Mouse (Mus musculus): ENCODE measurements around the gene Amfr. TPM values are rescaled to one million over a fixed set of nuclear protein-coding genes. Genes with fewer than 3 reads are reported as not detected.

Amfr gene
- total RNA-seq, 2 experiments from 2014 or later: 125 to 132 TPM

DNA sequence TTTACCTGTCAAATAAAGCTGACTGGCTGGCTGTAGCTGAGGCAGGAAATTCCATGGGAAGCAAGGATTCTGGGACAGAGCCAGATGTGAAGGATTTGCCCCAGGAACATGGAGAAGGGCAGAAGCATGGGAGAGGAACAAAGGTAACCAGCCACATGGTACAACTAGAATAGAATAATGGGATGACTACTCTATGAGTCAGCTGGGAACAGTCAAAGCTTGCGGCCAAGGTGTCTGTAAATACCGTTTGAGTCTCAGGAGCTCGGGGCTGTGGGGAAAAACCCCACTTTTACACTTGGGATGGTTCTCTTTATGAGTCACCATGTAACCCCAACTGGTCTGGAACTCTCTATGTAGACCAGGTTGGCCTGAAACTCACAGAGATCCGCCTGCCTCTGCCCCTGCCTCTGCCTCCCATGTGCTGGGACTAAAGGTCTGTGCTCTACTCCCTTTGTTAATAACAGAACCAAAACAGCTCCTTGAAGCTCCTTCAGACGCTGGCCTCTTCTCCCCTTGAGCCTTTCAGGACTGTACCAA is 30.9 kb downstream of the Amfr start:
- no peak for DNase-seq

DNA sequence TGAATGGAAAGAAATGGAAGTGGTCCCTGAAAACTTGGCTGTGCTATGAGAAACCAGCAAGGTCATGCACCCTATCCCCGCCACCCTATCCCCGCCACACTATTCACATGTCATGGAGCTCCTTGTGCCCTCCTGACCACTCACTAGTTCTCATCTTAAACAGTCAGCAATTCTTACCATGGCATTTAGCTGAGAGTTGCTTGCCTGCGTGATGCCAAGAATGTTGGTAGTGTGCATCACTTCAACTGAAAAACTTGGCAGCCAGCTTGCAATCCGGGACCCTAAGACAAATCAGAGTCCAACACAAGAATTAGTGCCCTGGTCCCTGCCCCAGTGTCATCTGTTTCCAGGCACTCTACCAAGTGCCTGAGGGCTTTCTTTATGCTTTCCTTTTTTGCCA is 32.5 kb downstream of the Amfr start:
- no peak for DNase-seq

- no peak for DNase-seq
These were observed 36.0 kb downstream of the Amfr start for GRCm38 (mm10) chr8:93976446-93977211.

DNA sequence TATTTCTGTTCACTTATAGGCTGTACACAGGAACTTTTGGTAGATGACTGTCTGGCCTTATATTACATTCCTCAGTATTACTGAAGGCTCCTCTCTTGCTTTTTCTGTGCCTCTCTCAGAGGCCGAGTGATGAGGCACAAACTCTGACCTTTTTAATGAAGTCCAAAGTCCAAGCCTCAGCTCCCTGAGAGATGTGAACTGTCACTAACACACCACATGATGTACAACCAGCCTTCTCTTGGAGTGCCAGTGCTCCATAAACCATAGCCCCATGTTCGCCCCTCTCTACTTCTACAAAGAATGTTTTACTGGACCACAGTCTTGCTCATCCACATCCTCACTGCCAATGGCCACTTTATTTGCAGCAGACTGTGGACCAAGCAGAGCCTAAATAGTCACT is 37.3 kb downstream of the Amfr start:
- no peak for DNase-seq

DNA sequence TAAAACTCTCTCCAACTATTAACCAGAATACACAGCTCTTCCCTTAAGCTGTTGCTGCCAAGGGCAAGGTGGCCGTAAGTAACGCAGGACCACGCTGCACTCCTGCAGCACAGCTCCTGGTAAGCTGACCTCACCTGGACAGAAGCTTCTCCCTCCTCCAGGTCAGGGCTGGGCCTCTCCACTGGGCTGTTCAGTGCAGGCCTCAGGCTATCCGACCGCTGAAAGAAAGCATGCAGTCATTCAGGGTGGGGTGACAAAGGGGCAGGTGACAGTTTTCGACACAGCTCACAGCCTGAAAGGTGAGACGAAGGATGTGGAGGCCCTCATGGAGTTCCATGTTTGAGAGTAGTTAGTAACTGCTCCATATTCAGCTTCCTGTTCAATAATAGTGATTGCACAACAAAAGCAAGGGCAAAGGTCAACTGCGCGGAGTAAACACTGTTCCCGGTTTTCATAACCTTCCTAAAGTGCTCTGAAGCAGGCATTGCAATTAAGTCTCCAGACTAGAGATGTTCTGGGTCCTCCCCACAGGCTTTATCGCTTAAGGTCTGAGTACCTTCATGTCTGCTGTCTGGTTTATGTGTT is 37.9 kb downstream of the Amfr start:
- peak; percentile 35 for DNase-seq

DNA sequence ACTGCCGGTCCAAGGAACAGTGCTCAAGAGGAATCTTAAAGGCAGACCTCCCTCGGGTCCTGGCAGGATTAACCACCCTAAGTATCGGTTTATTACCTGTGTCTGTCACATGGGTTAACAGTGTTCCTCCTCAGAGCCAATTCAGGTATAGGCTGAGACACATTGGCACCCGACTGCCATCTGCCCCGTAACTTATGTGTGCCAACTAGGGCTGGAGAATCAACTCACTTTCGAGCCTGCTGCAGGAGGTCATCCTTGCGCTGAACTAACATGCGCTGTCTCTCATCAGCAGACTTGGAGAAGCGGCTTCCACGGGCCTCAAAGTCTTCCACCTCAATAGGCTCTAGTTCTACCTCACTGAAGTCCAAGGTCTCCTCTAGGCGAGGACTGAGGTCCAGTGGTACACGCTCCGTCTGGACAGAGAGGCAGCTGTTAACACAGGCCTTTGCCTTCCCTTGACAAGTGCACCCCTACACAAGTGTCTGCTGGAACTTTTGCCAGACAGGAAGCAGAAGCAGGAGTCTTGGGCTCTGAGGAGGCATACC is 38.7 kb downstream of the Amfr start:
- no peak for DNase-seq

DNA sequence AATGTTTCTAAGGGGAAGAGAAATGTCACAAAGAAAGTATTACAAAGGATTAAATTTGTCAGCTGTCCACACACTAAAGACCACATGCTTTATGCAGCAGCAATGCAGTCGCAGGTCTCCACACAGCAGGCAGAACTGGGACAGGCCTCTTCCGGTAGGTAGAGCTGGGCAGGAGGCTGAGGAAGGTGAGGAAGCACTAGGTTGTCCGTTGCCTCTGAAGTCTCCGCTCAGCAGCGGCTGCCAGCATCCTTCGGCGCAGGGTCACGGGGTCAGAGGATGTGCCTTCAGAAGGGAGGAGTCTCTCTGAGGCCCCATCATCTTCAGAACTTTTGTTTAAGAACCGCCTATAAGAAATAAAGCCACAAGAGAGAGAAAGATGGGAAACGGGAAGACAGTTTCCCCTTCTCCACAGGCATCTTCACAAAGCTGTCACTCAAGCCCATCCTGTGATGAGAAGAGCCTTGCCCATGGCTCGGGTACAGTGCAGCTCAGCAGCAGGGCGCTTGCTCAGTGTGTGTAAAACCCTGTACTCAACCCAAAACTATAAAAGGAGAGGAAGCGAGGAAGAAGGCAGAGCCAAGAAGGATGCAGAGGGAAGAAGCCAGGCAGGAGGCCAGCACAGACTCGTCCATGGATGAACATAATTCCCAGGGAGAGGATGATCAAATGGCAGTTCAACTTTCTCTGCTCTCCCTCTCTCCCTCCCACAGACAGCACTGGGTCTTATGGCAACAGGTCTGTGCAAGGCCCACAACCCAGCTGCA is 39.5 kb downstream of the Amfr start:
- DNase-seq: no peak

- no peak for DNase-seq
These were observed 40.4 kb downstream of the Amfr start for GRCm38 (mm10) chr8:93972211-93972610.

GRCm38 (mm10) chr8:93971451-93971850 is 41.2 kb downstream of the Amfr start:
- no peak for DNase-seq

DNA sequence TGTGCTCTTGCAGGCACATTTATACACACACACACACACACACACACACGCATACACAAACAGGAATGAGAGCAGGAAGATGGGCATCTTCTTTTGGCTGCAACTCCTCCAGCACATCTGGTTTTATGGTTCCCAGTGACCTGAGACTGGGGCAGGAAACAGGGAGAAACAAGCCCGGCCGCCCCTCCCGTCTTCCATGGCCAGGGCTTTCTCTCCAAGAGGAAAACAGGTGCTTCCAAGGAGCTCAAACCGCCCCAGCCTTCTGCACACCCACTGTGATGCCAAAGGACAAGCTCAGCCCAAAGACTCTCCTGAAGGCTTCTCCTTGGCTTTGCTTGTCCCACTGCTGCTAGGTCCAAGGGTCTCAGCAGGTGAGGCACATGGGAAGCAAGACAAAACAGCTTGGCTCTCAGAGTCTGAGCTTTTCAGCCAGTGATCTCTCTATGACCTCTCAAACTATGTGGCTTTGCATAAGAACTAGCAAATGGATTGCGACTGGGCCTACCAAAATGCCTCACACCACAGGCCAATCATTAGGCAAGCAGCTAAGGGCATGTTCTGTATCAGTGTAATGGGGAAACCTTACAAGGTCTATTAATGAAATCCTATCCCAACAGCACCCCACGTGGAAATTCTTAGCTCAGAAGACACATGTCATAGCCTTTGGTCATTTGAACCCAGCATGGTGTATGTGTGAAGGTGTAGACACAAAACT is 42.9 kb downstream of the Amfr start:
- DNase-seq: no peak

DNA sequence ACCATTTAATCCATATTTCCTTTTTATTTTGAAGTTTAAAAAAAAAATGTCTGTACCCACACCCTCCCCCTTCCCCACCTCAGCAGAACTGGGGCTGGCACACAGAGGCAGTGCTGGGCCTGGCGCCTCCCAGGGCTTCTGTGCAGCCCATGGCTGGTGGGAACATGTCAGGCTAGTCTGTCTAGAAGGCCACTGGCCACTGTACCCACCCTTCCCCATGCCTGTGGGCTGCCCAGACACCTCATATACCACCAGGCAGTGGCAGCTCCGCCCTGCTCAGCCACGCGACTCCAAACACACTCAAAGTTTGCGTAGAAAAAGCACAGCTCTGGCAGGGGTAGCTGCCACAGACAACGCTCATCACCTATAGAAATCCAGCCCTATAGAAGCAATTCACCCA is 44.3 kb downstream of the Amfr start:
- no peak for DNase-seq

DNA sequence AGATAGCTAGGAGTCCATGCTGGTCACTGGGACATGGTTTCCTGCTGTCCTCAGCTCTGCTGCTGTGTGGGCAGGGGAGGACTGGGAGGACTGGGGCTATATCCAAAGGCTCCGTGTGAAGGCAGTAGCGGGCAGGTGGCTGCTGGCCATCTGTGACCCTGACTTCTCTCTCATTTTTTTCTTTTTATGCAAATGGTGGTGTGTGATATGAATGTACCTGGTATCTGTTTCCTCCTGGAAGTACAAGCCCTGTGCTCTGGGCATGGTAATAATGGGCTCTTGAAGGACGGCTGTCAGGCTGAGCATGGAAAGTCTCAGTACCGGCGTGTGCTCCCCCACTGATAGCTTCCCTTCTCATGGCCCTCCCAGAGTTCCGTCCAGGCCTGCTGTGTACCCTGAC is 51.7 kb downstream of the Amfr start:
- no peak for DNase-seq

DNA sequence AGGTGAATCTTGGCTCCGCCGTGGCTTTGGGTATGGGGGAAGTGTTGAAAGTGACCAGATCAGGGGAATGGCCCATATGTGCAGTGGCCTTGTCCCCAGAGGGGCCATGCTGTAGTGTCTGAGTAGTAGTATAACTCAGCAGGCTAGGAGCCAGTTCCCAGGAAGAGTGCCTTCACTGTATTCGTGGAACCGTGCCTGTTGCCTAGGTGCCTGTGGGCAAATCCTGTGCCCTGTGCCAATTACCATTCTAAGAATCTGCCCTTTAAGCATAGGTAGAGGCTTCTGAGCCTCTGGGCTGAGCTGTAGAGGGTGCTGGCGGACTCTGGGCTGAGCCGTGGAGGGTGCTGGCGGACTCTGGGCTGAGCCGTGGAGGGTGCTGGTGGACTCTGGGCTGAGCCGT is 54.2 kb downstream of the Amfr start:
- no peak for DNase-seq

DNA sequence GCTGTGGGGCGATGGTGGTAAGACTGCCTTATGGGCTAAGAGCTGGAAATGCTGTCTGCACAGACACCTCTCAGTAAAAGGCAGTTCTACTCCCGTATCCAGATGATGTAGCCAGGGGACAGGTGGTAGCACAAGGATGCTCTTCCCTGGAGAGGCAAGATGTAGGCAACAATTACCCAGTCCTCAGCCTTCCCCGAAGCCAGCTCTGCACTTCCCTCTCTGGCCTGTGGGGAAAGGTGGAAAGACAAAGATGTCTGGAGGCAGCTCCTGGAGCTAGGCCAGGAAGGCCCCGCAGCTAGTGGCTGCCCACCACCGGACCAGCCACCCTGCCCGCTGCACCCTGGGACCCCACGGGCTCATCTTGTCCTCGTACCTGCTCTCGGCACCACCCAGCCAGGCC is 60.1 kb downstream of the Amfr start:
- no peak for DNase-seq

DNA sequence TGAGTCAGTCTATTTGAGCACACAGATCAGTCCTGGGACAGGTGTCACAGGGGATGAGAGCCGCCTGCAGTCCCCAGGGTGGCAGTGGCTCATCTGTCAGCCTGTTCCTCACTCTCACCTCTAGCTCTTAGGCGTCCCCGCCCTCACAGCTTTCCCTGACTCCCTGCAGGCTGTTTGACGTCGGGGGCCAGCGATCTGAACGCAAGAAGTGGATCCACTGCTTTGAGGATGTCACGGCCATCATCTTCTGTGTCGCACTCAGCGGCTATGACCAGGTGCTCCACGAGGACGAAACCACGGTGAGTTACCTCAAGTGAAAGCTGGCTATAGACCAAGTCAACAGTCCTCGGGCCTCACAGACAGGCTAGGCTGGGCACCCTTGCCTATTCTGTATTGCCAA is 62.5 kb downstream of the Amfr start:
- DNase-seq: no peak

GRCm38 (mm10) chr8:93946397-93946796 is 66.2 kb downstream of the Amfr start:
- no peak for DNase-seq

- no peak for DNase-seq
These were observed 66.9 kb downstream of the Amfr start for GRCm38 (mm10) chr8:93945781-93946180.

- DNase-seq: no peak
These were observed 71.0 kb downstream of the Amfr start for GRCm38 (mm10) chr8:93941636-93942054.

- no peak for DNase-seq
These were observed 71.9 kb downstream of the Amfr start for GRCm38 (mm10) chr8:93940542-93941423.

GRCm38 (mm10) chr8:93938193-93938592 is 74.4 kb downstream of the Amfr start:
- no peak for DNase-seq

- DNase-seq: no peak
These were observed 79.4 kb downstream of the Amfr start for GRCm38 (mm10) chr8:93933288-93933687.
